Mouse (Mus musculus): Measurements from ENCODE around the gene Rest. TPM values are rescaled to one million over a fixed set of nuclear protein-coding genes. Genes with fewer than 3 reads are reported as not detected.

The Rest gene
- polyA plus RNA-seq, 1 experiment: 2.9 TPM

GRCm38 (mm10) chr5:77301296-77301903 is 36.1 kb downstream of the Rest start:
- DNase-seq (ENCODE audit: low read depth, low spot score): no peak
- 78% methylated on average over 6 of the region's 6 CpGs for WGBS

DNA sequence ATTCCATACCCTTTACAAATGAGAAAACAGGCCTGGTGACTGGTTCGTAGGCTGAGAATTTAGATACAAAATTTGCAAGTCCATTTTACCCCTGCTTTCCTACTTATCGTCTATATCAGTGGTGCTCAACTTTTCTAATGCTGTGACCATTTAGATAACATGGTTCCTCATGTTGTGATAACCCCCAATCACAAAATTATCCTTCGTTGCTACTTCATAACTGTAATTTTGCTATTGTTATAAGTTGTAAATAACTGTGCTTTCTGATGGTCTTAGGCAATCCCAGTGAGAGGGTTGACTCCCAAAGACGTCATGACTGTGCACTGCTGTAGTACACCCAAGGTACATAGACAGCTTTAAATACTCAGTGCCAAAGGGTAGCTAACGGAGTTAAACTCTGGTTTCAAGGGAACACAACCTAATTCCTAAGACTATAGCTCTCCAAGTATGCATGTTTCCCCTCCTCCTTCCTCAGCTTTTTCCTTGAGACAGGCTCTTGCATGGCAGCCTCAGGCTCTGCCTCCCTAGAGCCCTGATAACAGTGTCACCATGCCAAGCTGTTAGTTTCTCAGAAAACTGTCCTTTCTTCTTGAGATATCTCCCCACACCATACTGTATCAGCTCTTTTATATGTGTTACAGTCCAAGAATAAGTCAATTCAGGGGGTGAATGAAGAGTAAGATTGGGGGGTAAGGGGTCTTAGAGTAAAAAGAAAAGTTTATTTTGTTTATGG is 42.7 kb downstream of the Rest start:
- DNase-seq (ENCODE audit: low read depth, low spot score): no peak
- WGBS: 76% methylated on average over 5 of the region's 5 CpGs

GRCm38 (mm10) chr5:77309051-77309906 is 44.0 kb downstream of the Rest start:
- no peak for DNase-seq (ENCODE audit: low read depth, low spot score)
- under 1% methylated on average over 76 of the region's 76 CpGs for WGBS

GRCm38 (mm10) chr5:77309924-77310772 is 44.9 kb downstream of the Rest start, which contains the start of the genes Noa1 and Polr2b:
Noa1 (minus strand) TSS chr5:77310084.
Polr2b (plus strand) TSS chr5:77310147.
- peak; percentile 94 for DNase-seq (ENCODE audit: low read depth, low spot score)
- WGBS: under 1% methylated on average over 85 of the region's 85 CpGs

DNA sequence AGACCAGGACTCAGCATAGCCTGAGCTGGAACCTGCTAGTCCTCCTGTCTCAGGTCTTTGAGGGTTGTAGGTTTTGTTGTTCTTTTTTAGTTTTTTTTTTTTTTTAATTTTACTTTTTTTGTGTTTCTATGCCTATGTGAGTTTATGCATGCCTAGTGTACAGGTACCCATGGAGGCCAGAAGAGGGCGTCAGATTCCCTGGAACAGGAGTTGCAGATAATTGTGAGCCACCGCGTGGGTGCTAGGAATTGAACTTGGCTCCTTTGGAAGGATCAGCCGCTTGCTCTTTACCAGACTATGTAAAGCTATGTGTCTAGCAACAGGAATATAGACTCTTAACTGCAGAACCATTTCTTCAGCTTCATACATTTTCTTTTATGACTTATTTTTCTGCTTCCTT is 48.9 kb downstream of the Rest start:
- 97% methylated on average over 4 of the region's 4 CpGs for WGBS
- DNase-seq (ENCODE audit: low read depth, low spot score): no peak

GRCm38 (mm10) chr5:77314986-77315385 is 49.7 kb downstream of the Rest start:
- 86% methylated on average over 6 of the region's 6 CpGs for WGBS
- DNase-seq (ENCODE audit: low read depth, low spot score): no peak

DNA sequence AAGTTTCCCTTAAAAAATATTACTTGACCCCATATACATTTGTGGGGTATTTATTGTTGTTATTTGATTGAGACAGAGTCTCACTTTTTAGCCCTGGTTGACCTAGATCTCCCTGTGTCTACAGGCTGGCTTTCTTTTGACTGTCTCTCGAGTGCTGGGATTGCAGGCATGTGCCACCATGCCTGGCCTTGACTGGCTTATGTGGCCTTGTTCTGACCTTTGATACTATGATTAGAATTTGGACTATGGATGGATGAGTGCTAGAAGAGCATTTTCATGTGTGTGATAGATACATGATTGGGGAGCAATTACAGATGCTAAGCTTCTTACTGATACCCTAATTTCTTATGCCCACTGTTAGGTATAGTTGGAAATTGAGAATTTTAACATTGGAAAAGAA is 59.6 kb downstream of the Rest start:
- WGBS: 85% methylated on average over 1 of the region's 1 CpGs

DNA sequence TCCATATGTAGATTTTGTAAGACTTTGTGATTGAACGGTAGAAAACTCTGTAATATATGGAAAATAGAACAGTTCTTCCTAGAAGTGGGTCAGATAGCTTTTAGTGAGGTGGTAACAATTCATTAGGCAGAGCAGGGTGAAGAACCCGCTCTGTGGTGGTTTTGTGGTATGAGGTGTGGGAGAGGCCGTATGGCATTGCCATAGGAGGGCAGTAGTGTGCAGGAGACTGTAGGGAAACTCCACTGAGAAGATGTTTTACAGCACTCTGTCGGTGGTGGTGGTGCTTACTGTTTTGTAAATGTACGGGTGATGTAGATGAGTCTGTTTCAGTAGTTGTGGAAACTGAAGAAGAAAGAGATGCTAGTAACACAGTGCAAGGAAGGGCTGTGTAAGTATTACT is 64.9 kb downstream of the Rest start:
- 68% methylated on average over 5 of the region's 5 CpGs for WGBS
- DNase-seq (ENCODE audit: low read depth, low spot score): no peak

More for the DNA sequence above, 59.6 kb downstream of the Rest start:
- DNase-seq (ENCODE audit: low read depth, low spot score): no peak

Other genes with a start within 250 kb of the Rest start
- gene Thegl, start 249.5 kb upstream of the Rest start, polyA plus RNA-seq (2012; rRNA removed): 0.14 TPM in 1 of 2 replicates, not detected in the other
- 58.4 and 68.0 TPM in 2 replicates for gene Hopx, start 150.4 kb upstream of the Rest start, polyA plus RNA-seq (2012; rRNA removed)
- 0.43 and 0.56 TPM in 2 replicates for gene Spink2, start 54.0 kb upstream of the Rest start, polyA plus RNA-seq (2012; rRNA removed)
- 11.8 and 13.2 TPM in 2 replicates for gene Noa1, start 44.6 kb downstream of the Rest start, polyA plus RNA-seq (2012; rRNA removed)
- 9.4 and 13.8 TPM in 2 replicates for gene Polr2b, start 44.7 kb downstream of the Rest start, polyA plus RNA-seq (2012; rRNA removed)
- gene Igfbp7, start 142.6 kb downstream of the Rest start, polyA plus RNA-seq (2012; rRNA removed): 254 and 387 TPM in 2 replicates